Mouse (Mus musculus): ENCODE results near the gene Zscan18. TPM values are rescaled to one million over a fixed set of nuclear protein-coding genes. Genes with fewer than 3 reads are reported as not detected.

The Zscan18 gene
- polyA plus RNA-seq, 1 experiment from 2014 or later, result 1.3 TPM

GRCm38 (mm10) chr7:12774111-12774510, 29.3 kb downstream of the Zscan18 start:
- TF ChIP-seq CTCF (IDR thresholded peaks at IDR 0.05; ENCODE audit: low read depth), result no peak
- no peak for TF ChIP-seq EP300 (optimal IDR thresholded peaks at IDR 0.05)
- no peak for ATAC-seq (ENCODE audit: low FRiP score, low TSS enrichment)
- 80% methylated on average over 9 of the region's 9 CpGs for WGBS
- Histone ChIP-seq H3K9ac (ENCODE audit: low read length) (no peak overlapping the region), H3K4me3 (ENCODE audit: low read depth, low read length) (no peak overlapping the region), H3K4me1 (replicated peaks; ENCODE audit: control insufficient read depth, insufficient read depth) (no peaks in the 10 kb centered on the region), H3K9me3 (ENCODE audit: control insufficient read depth, low read length) (no peaks in the 10 kb centered on the region), H3K27ac (replicated peaks) (no peak overlapping the region), H3K4me2 (replicated peaks; ENCODE audit: low read depth) (no peak overlapping the region), H3K36me3 (ENCODE audit: control insufficient read depth, insufficient read depth, low read length) (no peaks in the 10 kb centered on the region), H3K27me3 (ENCODE audit: control insufficient read depth, insufficient read depth, low read length) (no peaks in the 10 kb centered on the region)
- no peak for DNase-seq (ENCODE audit: low spot score)

GRCm38 (mm10) chr7:12749431-12750198, 53.8 kb downstream of the Zscan18 start:
- Histone ChIP-seq H3K9me3 (ENCODE audit: control insufficient read depth, low read length) (no peaks in the 10 kb centered on the region), H3K4me2 (replicated peaks; ENCODE audit: low read depth) (no peak overlapping the region), H3K27ac (replicated peaks) (no peak overlapping the region), H3K36me3 (ENCODE audit: control insufficient read depth, insufficient read depth, low read length) (no peaks in the 10 kb centered on the region), H3K27me3 (ENCODE audit: control insufficient read depth, insufficient read depth, low read length) (no peaks in the 10 kb centered on the region), H3K9ac (ENCODE audit: low read length) (no peak overlapping the region), H3K4me3 (ENCODE audit: low read depth, low read length) (no peak overlapping the region), H3K4me1 (replicated peaks; ENCODE audit: control insufficient read depth, insufficient read depth) (no peaks in the 10 kb centered on the region)
- no peak for DNase-seq (ENCODE audit: low spot score)
- 75% methylated on average over 24 of the region's 24 CpGs for WGBS
- TF ChIP-seq CTCF (IDR thresholded peaks at IDR 0.05; ENCODE audit: low read depth) (no peak), EP300 (optimal IDR thresholded peaks at IDR 0.05) (no peak)
- no peak for ATAC-seq (ENCODE audit: low FRiP score, low TSS enrichment)

GRCm38 (mm10) chr7:12734904-12735303, 68.5 kb downstream of the Zscan18 start, which contains the start of gene Vmn2r56:
Gene Vmn2r56, minus strand, starts transcription at chr7:12735004.
- TF ChIP-seq EP300 (optimal IDR thresholded peaks at IDR 0.05) (no peak), CTCF (IDR thresholded peaks at IDR 0.05; ENCODE audit: low read depth) (no peak)
- no peaks in the 10 kb centered on the region for H3K4me1 ChIP-seq (replicated peaks; ENCODE audit: control insufficient read depth, insufficient read depth)
- H3K9me3 ChIP-seq (ENCODE audit: control insufficient read depth, low read length), result no peaks in the 10 kb centered on the region
- WGBS, result 39% methylated on average over 1 of the region's 1 CpGs
- no peak within 1 kb of the TSS for H3K4me2 ChIP-seq (replicated peaks; ENCODE audit: low read depth)
- H3K9ac ChIP-seq (ENCODE audit: low read length), result no peak within 1 kb of the TSS
- DNase-seq (ENCODE audit: low spot score) (no peak), ATAC-seq (ENCODE audit: low FRiP score, low TSS enrichment) (no peak)
- no peak within 1 kb of the TSS for H3K27ac ChIP-seq (replicated peaks)
- no peaks in the 10 kb centered on the region for H3K27me3 ChIP-seq (ENCODE audit: control insufficient read depth, insufficient read depth, low read length)
- no peak within 1 kb of the TSS for H3K4me3 ChIP-seq (ENCODE audit: low read depth, low read length)
- H3K36me3 ChIP-seq (ENCODE audit: control insufficient read depth, insufficient read depth, low read length), result no peaks in the 10 kb centered on the region

Other genes with a start within 250 kb of the Zscan18 start
- 0.02 TPM in 1 of 2 replicates, not detected in the other for gene Vmn2r53, start 194.8 kb downstream of the Zscan18 start, polyA plus RNA-seq (2015; fragmentation: Nextera tagmentation; extraction: Ambion mirVana)
- not detected in 2 replicates for gene Vmn2r54, start 163.3 kb downstream of the Zscan18 start, polyA plus RNA-seq (2015; fragmentation: Nextera tagmentation; extraction: Ambion mirVana)
- not detected in 2 replicates for gene Vmn2r55, start 118.6 kb downstream of the Zscan18 start, polyA plus RNA-seq (2015; fragmentation: Nextera tagmentation; extraction: Ambion mirVana)
- gene Vmn2r56, start 68.6 kb downstream of the Zscan18 start, polyA plus RNA-seq (2015; fragmentation: Nextera tagmentation; extraction: Ambion mirVana), result 0.02 TPM in 1 of 2 replicates, not detected in the other
- 5.9 and 6.4 TPM in 2 replicates for gene Zfp329, start 15.2 kb upstream of the Zscan18 start, polyA plus RNA-seq (2015; fragmentation: Nextera tagmentation; extraction: Ambion mirVana)
- gene Zfp110, start 31.1 kb upstream of the Zscan18 start, polyA plus RNA-seq (2015; fragmentation: Nextera tagmentation; extraction: Ambion mirVana), result 15.9 and 16.9 TPM in 2 replicates
- 1.5 and 1.6 TPM in 2 replicates for gene Zfp128, start 77.5 kb upstream of the Zscan18 start, polyA plus RNA-seq (2015; fragmentation: Nextera tagmentation; extraction: Ambion mirVana)
- 5.1 and 5.8 TPM in 2 replicates for gene Zscan22, start 94.2 kb upstream of the Zscan18 start, polyA plus RNA-seq (2015; fragmentation: Nextera tagmentation; extraction: Ambion mirVana)
- gene Rps5, start 118.7 kb upstream of the Zscan18 start, polyA plus RNA-seq (2015; fragmentation: Nextera tagmentation; extraction: Ambion mirVana), result 784 and 821 TPM in 2 replicates
- gene Rnf225, start 123.8 kb upstream of the Zscan18 start, polyA plus RNA-seq (2015; fragmentation: Nextera tagmentation; extraction: Ambion mirVana), result 30.7 and 33.6 TPM in 2 replicates
- gene Zfp324, start 162.2 kb upstream of the Zscan18 start, polyA plus RNA-seq (2015; fragmentation: Nextera tagmentation; extraction: Ambion mirVana), result 4.4 and 4.6 TPM in 2 replicates
- 2.1 and 2.5 TPM in 2 replicates for gene Zfp446, start 174.2 kb upstream of the Zscan18 start, polyA plus RNA-seq (2015; fragmentation: Nextera tagmentation; extraction: Ambion mirVana)
- 0.13 and 0.25 TPM in 2 replicates for gene Slc27a5, start 194.6 kb upstream of the Zscan18 start, polyA plus RNA-seq (2015; fragmentation: Nextera tagmentation; extraction: Ambion mirVana)
- 93.7 and 105 TPM in 2 replicates for gene Trim28, start 195.5 kb upstream of the Zscan18 start, polyA plus RNA-seq (2015; fragmentation: Nextera tagmentation; extraction: Ambion mirVana)
- gene Zbtb45, start 206.4 kb upstream of the Zscan18 start, polyA plus RNA-seq (2015; fragmentation: Nextera tagmentation; extraction: Ambion mirVana), result 8.5 and 9.5 TPM in 2 replicates
- gene Chmp2a, start 231.2 kb upstream of the Zscan18 start, polyA plus RNA-seq (2015; fragmentation: Nextera tagmentation; extraction: Ambion mirVana), result 271 and 287 TPM in 2 replicates
- 90.9 and 93.4 TPM in 2 replicates for gene Ube2m, start 234.6 kb upstream of the Zscan18 start, polyA plus RNA-seq (2015; fragmentation: Nextera tagmentation; extraction: Ambion mirVana)

Data from stomach, postnatal 0 days (tissue).